Mouse (Mus musculus) spleen, adult 18-20 months (tissue): Measurements from ENCODE around the gene Kif13a.

Experiments
- DNase-seq, 2 experiments: peaks; one replicate each; pipeline ENCODE4 v3.0.0; 2022; ENCODE audit warnings: mixed read lengths in 2 of 2

The Kif13a gene

GRCm38 (mm10) chr13:46833586-46833985 lies 96.1 kb downstream of the Kif13a start:
- DNase-seq: no peak

GRCm38 (mm10) chr13:46832956-46833355 lies 96.7 kb downstream of the Kif13a start:
- DNase-seq: peak in 1 of 2 experiments; percentile 21

- DNase-seq: no peak
Observed at GRCm38 (mm10) chr13:46823271-46823670, 106.4 kb downstream of the Kif13a start.

- no peak for DNase-seq
Observed at GRCm38 (mm10) chr13:46822200-46822599, 107.5 kb downstream of the Kif13a start.

- no peak for DNase-seq
Observed at GRCm38 (mm10) chr13:46819729-46820223, 109.9 kb downstream of the Kif13a start.

GRCm38 (mm10) chr13:46819202-46819728 lies 110.4 kb downstream of the Kif13a start:
- DNase-seq: no peak

GRCm38 (mm10) chr13:46818374-46818773 lies 111.3 kb downstream of the Kif13a start:
- DNase-seq: no peak

GRCm38 (mm10) chr13:46812648-46813184 lies 117.0 kb downstream of the Kif13a start:
- DNase-seq: no peak

GRCm38 (mm10) chr13:46811696-46812095 lies 118.0 kb downstream of the Kif13a start:
- DNase-seq: no peak

- no peak for DNase-seq
Observed at GRCm38 (mm10) chr13:46810613-46811012, 119.1 kb downstream of the Kif13a start.

GRCm38 (mm10) chr13:46810098-46810497 lies 119.6 kb downstream of the Kif13a start:
- DNase-seq: no peak

GRCm38 (mm10) chr13:46807901-46808300 lies 121.8 kb downstream of the Kif13a start:
- DNase-seq: no peak

- DNase-seq: no peak
Observed at GRCm38 (mm10) chr13:46801196-46801595, 128.5 kb downstream of the Kif13a start.

GRCm38 (mm10) chr13:46798156-46798555 lies 131.5 kb downstream of the Kif13a start:
- DNase-seq: peak; percentile 21 to 46

- no peak for DNase-seq
Observed at GRCm38 (mm10) chr13:46796381-46796780, 133.3 kb downstream of the Kif13a start.

GRCm38 (mm10) chr13:46793824-46794223 lies 135.8 kb downstream of the Kif13a start:
- DNase-seq: no peak

GRCm38 (mm10) chr13:46788452-46788851 lies 141.2 kb downstream of the Kif13a start:
- no peak for DNase-seq

- no peak for DNase-seq
Observed at GRCm38 (mm10) chr13:46786836-46787235, 142.8 kb downstream of the Kif13a start.

- DNase-seq: no peak
Observed at GRCm38 (mm10) chr13:46786064-46786561, 143.6 kb downstream of the Kif13a start.

- DNase-seq: no peak
Observed at GRCm38 (mm10) chr13:46780379-46780778, 149.3 kb downstream of the Kif13a start.

- DNase-seq: no peak
Observed at GRCm38 (mm10) chr13:46779831-46780230, 149.8 kb downstream of the Kif13a start.

GRCm38 (mm10) chr13:46777461-46777860 lies 152.2 kb downstream of the Kif13a start:
- no peak for DNase-seq

GRCm38 (mm10) chr13:46776636-46777305 lies 152.9 kb downstream of the Kif13a start:
- no peak for DNase-seq

- DNase-seq: no peak
Observed at GRCm38 (mm10) chr13:46774998-46775397, 154.7 kb downstream of the Kif13a start.
